Mouse (Mus musculus) mesoderm, embryonic 11.5 days (tissue): ENCODE measurements around the gene Oasl1.
"Not testable (repeated sequence)": the region's sequence is repeated elsewhere in the genome, so short reads cannot be mapped to it uniquely, and the experiment has no call there.

Source experiments
- DNase-seq: peaks from one replicate; pipeline ENCODE4 v3.0.0-alpha.2; 2012; ENCODE audit warnings: low read depth, low spot score

Gene Oasl1

DNA sequence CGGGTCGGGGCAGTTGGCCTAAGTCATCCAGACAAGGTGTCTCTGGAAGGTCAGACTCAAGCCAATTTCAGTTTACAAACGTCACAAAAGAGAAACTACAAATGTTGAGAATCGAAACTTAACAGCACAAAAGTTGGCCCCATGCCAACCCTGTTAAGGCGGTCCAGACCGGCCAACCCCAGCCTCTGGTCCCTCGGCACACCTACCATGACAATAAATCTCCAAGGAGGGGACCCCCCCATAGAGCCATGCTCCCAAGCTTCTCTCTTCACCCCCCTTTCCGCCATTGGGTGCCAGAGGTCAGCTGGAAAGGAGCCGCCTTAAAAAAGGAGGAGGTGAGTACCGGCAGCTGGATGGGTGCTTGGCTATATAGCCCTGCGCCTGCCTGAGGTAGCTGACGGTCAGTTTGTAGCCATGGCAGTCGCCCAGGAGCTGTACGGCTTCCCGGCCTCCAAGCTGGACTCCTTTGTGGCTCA is at the start of gene Oasl1:
TSS of gene Oasl1 (plus strand) at position 243 of the 476 bp plus-strand sequence.
- no peak for DNase-seq

DNA sequence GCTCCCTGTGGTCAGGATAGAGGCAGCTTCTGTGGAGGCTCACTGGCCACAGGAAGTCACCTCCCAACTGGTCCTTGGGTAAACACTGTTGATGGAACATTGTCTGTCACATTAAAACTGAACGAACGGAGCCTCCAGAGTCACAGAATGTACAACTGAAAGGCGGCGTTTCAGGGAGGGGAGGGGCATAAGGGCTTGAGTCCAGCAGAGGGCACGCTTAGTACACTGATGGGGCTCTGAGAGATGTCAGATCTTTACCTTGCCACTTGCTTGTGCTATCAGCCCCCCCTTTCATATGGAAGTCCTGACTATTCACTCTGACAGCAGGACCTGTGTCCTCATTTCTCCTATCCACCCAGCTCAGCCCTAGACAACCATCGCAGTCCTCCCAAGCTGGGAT is 47.2 kb upstream of the Oasl1 start:
- DNase-seq, result no peak

DNA sequence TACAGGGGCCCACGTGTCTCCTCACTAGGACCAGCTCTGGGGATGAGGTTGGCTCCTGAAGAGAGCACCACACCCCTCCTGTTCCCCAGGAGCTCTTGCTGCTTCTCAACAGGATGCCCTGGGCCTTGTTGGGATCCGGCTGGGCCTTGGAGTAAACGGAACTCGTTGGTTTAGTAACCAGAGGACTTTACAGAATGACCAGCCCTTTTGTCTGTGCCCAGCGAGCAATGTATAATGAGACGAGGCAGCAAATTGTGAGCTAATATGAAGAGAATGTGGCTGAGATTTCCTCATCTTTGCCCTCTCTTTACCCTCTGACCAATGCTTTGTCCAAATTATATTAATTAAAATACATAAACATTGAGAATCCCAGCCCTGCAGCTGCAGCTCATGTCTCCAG is 46.7 kb upstream of the Oasl1 start:
- DNase-seq, result no peak

DNA sequence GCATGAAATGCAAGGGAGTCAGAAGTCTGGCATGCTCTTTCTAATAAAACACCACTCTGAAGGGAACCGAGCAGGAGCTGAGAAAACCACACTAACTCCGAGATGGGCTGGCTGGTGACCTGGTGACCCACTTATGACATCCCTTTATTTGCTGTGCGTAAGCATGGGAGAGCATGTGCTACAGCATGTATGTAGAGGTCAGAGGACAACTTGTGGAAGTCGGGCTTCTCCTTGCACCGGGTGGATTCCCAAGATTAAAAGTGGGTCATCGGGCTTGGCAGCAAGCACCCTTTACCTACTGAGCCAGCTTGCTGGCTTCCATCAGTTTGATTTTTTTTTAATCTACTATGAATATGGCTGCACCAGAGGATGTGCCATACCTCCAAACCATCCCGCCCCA is 45.6 kb upstream of the Oasl1 start:
- no peak for DNase-seq

DNA sequence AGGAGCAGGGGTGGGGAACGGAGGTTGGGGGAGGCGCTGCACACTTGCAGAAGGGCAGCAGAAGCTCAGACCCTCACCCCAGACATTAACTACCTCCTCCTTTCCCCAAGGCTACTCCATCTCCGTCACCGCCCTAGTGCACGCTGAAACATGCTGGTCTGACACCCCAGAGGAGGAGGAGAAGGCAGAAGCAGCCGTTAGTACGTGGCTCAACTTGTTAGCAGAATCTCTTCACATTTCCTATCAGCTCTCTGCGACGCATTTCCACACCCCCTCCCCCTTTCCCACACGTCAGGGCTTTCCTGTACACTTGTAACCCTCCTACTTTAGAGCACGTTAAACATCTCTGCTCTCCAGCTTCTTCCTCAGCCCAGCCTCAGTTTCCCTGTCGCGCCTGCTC is 43.6 kb upstream of the Oasl1 start:
- DNase-seq, result no peak

DNA sequence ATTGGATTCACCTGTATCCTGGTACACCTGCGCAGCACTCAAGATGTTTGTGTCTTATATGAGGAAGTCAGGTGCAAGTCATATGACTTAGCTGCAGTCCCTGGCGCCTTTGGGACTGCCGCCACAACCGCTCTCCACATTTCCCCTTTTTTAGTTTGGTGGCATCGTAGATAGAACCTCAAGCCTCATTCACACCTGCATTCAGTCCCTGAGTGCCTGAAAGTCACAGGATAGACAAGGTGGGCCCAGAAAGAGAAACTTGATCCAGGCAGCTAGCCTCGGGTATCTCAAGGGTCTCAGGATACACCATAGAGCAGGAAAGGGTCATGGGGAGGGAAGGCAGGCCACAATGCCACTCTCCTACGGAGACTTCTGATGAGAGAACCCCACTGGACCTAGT is 40.7 kb upstream of the Oasl1 start:
- not testable (repeated sequence) for DNase-seq

DNA sequence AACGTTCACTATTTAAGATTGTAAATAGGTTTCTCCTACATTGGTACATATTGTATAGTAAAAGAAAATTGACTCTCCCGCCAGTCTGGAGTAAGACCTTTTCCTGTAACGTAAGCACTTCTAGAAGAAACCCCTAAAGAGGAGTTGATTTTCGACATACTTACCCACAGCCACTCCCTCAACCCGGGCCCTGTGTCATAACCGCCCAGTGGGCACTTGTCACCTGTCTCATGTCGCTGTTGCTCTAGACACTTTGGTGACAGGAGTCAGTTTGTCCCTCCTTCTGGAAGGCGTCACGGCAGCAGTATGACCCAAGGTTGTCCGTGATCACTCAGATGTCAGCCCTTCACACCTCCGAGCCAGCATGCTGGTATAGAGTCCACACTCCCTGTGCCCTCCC is 40.0 kb upstream of the Oasl1 start:
- no peak for DNase-seq

DNA sequence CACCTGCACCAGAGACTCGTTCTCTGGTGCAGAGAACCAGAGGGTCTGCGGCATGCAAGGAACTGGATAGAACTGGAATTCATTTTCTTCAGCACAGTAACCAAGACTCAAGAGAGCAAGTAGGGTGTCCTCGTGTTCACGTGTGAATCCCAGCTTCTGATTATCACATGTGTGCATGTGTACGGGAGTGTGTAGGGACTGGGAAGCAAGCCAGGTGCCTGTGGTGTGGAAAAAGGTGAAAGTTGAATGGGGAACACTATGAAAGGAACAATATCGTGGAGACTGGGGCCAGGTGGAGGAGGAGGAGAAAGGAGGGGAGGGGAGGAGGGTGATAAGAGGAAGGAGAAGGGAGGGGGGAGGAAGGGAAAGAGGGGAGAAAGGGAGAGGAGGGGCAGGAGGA is 36.2 kb upstream of the Oasl1 start:
- no peak for DNase-seq

DNA sequence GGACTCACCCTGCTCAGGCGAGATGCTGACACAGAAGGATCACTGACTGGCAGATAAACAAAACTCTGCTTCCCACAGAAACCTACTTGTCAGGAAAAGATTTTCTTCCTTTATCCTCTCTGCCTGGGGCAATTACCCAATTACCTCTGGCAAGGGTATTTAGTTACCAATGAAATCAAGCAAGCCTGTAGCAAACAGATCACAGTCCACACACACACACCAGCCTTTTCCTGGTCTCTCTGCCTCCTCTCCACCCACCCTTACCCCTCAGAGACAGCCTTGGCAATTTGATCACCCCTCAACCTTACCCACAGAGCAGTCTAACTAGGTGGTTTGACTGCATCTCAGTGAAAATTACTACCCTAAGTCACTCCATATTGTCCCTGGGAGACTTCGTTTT is 34.0 kb upstream of the Oasl1 start:
- DNase-seq, result no peak

DNA sequence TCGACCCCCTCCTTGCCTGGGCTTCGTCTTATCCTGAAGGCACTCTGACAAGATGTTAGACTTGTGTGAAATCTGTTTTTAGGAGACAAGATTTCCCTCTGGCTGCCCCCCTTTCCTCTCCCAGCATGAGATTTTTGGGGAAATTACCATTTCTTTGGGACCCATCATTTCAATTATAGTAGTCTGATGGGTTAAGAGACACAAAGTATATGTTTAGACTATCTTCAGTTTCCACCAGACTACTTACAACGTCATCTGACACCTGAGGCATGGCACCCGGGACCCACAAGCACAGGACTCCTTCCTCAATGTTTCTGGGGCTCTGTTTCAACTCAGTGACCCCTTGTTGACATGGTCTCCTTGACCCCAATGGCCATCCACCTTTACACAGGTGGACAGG is 27.5 kb upstream of the Oasl1 start:
- no peak for DNase-seq

DNA sequence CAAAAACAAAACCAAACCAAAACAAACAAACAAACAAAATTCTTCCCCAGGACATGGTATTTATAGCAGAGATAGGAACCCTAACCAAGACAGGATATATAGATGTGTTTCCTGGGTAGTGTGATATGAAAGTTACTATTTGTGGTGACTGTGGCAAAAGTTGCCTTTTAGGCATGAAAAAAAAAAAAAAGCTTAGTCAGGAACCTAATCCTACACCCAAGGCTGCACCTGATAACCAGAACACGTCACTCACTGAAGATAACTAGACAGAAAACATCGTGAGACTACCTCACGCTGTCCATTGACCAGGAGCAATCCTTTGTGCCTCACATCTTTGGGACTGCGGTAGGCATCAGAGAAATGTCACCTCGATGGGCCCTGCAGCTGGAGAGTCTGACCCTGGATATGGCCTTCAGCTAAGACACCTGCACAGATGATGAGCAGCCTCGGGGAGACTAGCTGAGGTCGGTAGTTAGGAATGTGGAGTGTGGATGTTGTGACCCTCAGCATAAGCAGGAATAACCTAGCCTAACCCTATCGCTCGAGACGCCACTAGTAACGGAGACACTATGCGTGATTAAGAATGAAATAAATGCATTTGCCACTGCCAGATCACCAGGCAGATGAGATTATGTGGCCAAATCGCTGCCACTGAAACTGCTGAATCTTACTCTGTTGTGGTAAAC is 26.2 kb upstream of the Oasl1 start, which contains the start of gene Oasl2:
TSS of gene Oasl2 (plus strand) at position 249 of the 686 bp plus-strand sequence.
- no peak for DNase-seq

DNA sequence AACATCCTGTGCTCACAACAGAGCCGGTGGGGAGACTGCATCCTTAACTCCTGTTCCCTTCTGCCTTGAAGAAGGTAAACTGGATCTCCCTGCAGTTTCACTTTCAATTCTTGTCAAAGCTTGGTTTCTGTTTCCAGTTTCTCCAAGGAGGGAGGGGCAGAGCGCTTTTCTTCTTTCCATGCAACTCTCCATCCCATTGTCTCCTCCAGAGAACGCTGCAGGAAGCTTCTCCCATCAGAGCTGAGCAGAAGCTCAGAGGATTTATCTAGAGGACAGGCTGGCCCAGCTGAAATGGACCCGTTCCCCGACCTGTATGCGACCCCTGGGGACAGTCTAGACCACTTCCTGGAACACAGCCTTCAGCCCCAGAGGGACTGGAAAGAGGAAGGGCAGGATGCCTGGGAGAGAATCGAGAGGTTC is 25.7 kb upstream of the Oasl1 start:
- no peak for DNase-seq

DNA sequence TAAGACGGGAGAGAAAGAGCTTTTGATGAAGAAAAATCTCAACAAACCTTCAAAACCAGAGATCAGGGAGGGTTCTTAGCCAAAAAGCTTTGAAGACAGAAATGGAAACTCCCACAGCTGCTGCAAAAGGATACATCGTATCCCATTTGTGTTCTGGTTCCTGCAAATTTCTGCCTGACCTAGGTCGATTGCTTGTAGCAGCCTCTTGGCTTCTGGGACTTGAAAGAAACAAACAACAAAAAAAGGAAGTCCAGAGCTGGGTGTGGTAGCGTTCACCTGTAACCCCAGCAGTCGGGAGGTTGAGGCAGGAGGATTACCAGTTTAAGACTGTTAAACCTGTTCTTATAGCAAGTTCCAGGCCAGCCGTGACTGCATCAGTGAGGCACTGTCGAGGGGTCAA is 24.2 kb upstream of the Oasl1 start:
- DNase-seq, result no peak

DNA sequence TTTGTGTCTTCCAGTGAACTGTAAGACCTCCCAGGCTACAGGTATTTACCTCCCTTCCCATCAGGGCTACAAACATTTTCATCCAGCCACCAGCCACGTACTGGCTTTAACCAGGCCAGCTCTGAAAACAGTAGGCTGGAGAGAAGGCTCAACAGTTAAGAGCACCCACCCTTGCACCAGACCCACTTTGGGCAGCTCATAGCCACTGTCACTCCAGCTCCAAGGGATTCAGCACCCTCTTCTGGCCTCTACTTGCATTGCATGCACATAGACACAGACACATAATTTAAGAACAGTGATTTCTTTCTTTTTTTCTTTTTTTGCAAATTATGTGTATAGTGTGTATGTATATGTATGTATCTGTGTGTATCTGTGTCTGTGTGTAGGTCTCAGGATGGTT is 20.6 kb upstream of the Oasl1 start:
- DNase-seq, result peak; percentile 60

DNA sequence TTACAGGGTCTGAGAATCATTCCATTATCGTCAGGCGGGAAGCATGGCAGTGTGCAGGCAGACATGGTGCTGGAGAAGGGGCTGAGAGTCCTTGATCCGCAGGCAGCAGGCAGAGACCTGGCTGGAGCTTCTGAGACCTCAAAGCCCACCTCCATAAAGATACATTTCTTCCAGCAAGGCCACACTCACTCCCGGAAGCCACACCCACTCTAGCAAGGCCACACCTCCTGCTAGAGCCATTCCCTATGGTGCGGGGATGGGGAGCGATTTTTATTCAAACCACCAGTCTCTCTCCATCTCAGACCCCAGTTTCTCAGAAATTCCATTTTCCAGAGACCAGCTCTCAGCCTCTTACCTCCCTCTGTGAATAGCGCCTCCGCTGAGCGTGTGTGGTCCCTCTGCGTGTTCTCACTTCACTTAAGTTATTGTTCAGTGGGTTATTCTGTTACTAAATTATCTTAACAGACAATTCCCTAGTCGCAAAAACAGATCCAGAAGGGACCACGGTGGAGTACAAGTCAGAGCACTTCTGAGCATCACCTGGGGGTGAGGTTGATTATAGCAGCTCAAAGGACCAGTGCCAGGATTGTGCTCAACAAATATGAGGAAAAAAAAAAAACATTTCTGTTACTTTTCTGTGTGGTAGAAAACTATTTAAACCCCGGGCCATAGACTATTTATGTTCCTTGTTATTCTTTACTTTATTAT is 14.3 kb upstream of the Oasl1 start:
- DNase-seq, result no peak

DNA sequence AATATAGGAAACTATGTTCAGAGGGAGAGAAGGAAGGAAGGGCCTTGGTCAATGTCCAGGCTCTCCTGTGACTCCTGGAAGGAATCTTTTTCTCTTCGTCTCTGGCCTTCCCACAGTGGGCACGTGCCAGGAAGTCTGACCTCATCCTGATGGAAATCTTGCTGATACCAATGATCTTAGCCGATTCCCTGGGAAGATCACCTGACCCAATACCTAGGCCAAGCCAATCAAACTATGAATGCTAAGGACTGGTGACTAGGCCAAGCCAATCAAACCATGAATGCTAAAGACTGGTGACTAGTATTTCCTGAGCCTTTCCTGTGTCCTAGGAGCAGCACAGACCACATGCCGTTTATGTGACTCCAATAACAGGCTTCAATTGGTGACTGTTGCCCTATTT is 9.4 kb upstream of the Oasl1 start:
- no peak for DNase-seq

DNA sequence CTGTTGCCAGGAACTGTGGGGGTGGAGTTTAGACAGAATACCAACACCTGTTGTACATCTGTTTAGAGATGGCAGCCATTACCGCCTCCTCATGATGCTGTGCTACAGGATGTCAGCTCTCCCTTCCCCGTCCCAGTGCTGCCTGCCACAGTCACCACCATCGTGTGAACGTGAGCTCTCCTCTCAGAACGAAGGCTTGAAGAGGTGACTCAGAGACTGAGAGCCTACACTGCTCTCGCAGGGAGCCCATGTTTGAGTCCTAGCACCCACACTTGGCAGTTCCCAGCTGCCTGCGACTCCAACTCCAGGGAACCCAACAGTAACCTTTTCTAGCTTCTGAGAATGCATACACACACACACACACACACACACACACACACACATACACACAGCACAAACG is 8.2 kb upstream of the Oasl1 start:
- DNase-seq, result no peak

DNA sequence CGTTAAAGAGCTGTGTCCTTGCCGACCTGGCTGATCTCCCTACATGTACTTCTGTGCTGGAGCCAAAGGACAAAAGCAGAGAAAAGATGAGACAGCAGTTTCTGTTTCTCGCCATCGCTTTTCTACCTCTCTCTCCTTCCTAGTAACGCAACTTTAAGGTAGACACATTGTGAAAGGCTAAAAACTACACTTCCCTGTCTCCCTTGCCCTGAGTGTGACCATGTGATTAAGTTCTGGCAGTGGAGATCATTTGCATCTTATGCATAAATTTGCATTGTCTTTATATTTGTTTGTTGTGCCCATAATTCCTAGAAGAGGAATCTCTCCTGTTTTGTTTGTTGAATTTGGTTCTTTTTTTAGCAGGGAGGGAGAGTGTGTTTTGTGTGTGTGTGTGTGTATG is 7.2 kb upstream of the Oasl1 start:
- DNase-seq, result no peak

DNA sequence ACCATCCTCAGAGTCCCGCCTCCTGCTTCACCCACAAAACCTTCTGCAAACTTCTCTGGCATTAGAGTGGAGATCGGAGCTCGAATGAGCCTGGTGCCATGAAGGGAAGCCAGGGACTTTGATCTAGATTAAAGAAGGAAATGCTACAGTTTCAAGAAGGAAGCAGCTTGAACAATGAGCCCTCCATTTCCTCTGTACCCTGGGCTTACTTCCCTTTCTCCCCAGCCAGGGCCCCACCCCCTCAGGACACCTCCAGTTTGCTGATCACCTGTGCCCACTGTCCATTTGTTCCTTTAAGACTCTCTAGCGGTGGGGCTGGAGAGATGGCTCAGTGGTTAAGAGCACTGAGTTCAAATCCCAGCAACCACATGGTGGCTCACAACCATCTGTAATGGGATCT is 6.3 kb upstream of the Oasl1 start:
- DNase-seq, result no peak

DNA sequence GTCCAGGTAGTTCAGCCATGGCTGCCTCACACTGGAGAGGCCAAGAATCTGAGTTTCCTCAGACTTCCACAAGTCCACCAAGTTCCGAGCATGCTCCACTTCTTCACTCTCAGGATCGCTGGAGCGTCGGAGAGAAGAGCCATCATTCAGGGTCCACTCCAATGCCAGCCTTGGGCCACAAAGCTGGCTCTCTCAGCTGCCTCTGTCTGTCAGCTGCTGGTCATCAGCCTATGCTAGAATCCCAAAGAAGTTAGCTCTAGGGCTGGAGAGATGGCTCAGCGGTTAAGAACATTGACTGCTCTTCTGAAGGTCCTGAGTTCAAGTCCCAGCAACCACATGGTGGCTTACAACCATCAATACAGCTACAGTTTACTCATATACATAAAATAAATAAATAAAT is 5.7 kb upstream of the Oasl1 start:
- DNase-seq, result not testable (repeated sequence)

DNA sequence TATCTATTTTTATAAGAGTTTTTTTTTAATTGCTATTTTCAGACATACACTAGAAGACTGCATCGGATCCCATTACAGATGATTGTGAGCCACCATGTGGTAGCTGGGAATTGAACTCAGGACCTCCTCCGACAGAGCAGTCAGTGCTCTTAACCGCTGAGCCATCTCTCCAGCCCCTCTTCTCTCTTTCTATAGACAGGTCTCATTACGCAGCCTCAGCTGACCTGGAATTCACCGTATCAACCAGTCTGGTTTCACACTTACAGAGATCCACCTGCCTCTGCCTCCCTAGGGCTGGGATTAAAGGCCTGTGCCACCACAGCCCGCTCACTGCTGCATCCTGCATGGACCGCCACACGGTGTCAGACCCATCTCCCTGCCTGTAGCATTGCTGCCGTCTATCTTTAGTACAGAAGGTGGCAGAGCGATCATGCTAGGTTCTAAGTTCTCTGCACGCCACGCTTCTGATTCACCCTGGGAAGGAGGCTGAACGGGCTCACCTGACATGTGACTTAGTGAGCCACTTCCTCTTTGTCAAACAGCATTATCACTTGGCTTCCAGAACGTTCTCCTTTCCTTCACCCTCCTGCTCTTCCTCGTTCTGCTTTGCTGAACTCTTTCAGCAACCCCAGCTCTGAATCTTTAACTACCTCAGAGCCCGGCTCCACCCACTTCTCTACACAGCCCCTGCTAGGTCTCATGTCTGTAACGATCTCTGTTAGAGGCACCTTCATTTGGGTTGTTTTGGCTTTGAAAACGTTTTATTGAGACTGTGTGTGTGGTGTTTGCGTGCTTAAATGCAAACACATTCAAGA is 1.3 kb upstream of the Oasl1 start:
- DNase-seq, result no peak

DNA sequence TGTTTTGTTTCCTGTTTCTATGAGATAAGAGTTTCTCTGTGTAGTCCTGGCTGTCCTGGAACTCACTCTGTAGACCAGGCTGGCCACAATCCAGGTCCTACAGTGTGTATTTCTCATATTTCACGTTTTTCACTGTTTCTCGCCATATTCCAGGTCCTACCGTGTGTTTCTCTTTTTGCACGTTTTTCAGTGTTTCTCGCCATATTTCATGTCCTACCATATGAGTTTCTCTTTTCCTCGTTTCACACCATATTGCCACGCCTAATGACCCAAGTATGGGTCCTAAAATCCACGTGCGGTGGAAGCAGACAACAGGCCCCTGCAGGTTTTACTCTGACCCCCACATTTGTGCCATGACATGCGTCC is 691 bp upstream of the Oasl1 start:
- peak; percentile 51 for DNase-seq
